Mouse (Mus musculus) spleen, adult 12 weeks (tissue): ENCODE results near the gene As3mt.

Experiments used
- DNase-seq: peaks from one replicate; pipeline ENCODE4 v3.0.0; 2022; ENCODE audit warnings: low spot score

The As3mt gene

GRCm38 (mm10) chr19:46785633-46786032, 78.4 kb downstream of the As3mt start:
- no peak for DNase-seq

GRCm38 (mm10) chr19:46789782-46790181, 82.5 kb downstream of the As3mt start:
- DNase-seq: no peak
